Mouse (Mus musculus) stomach, postnatal 0 days (tissue): Measurements from ENCODE around the gene Pcyt1a. TPM values are rescaled to one million over a fixed set of nuclear protein-coding genes. Genes with fewer than 3 reads are reported as not detected.

Experiments
- ATAC-seq: fragments of 200-750 bp; cut with Nextera tagmentation; 2 replicates; pipeline ENCODE4 v1.8.0; 2017; ENCODE audit not compliant: low FRiP score, low TSS enrichment
- DNase-seq: peaks from one replicate; pipeline ENCODE4 v3.0.0-alpha.2; 2016; ENCODE audit warnings: low spot score
- H3K27ac ChIP-seq: fragments of 300-500 bp; sonication (generic); replicated peaks from 2 replicates; pipeline ENCODE4 v1.5.1; 2014; ENCODE audit warnings: mild to moderate bottlenecking, control low read depth
- H3K27me3 ChIP-seq: fragments of 300-500 bp; sonication (generic); 2 replicates; pipeline ENCODE4 v1.6.1; 2014; ENCODE audit warnings: low read length; ENCODE audit not compliant: control insufficient read depth, insufficient read depth
- H3K36me3 ChIP-seq: fragments of 300-500 bp; sonication (generic); 2 replicates; pipeline ENCODE4 v1.6.1; 2014; ENCODE audit warnings: low read length, mixed read lengths; ENCODE audit not compliant: control insufficient read depth, insufficient read depth
- H3K4me1 ChIP-seq: fragments of 300-500 bp; sonication (generic); replicated peaks from 2 replicates; pipeline ENCODE4 v1.6.1; 2014; ENCODE audit warnings: antibody characterized with exemption; ENCODE audit not compliant: control insufficient read depth, insufficient read depth
- H3K4me2 ChIP-seq: fragments of 300-500 bp; sonication (generic); replicated peaks from 2 replicates; pipeline ENCODE4 v1.6.1; 2014; ENCODE audit warnings: low read depth, mild to moderate bottlenecking, control low read depth, moderate library complexity
- H3K4me3 ChIP-seq: fragments of 300-500 bp; sonication (generic); 2 replicates; pipeline ENCODE4 v1.5.1; 2014; ENCODE audit warnings: low read depth, low read length, control low read depth
- H3K9ac ChIP-seq: fragments of 300-500 bp; sonication (generic); 2 replicates; pipeline ENCODE4 v1.6.1; 2014; ENCODE audit warnings: mild to moderate bottlenecking, low read length, control low read depth, mixed read lengths
- H3K9me3 ChIP-seq: fragments of 300-500 bp; sonication (generic); 2 replicates; pipeline ENCODE4 v1.6.1; 2016; ENCODE audit warnings: low read length; ENCODE audit not compliant: control insufficient read depth
- CTCF ChIP-seq: IDR thresholded peaks from 2 replicates; pipeline ENCODE4 v1.5.1; 2016; ENCODE audit warnings: antibody characterized with exemption, low read depth, mild to moderate bottlenecking, moderate library complexity
- EP300 ChIP-seq: optimal IDR thresholded peaks from 2 replicates; pipeline ENCODE3; 2016; ENCODE audit warnings: antibody characterized with exemption
- WGBS: fragments of 180-500 bp; shearing (Covaris S2); extraction: QIAGEN DNeasy Blood & Tissue Kit; methylation state at CpG from one replicate; pipeline ENCODE4 v1.1.7; 2014; 5-methylcytosine and 5-hydroxymethylcytosine counted together
- polyA plus RNA-seq: library from polyadenylated mRNA; unstranded; fragments of >200 nt; fragmentation: Nextera tagmentation; extraction: Ambion mirVana; gene quantifications from 2 replicates; pipeline ENCODE4 v1.2.1, GENCODE M21; 2015

The Pcyt1a gene
- polyA plus RNA-seq, 1 experiment from 2014 or later, result 38.6 TPM

DNA sequence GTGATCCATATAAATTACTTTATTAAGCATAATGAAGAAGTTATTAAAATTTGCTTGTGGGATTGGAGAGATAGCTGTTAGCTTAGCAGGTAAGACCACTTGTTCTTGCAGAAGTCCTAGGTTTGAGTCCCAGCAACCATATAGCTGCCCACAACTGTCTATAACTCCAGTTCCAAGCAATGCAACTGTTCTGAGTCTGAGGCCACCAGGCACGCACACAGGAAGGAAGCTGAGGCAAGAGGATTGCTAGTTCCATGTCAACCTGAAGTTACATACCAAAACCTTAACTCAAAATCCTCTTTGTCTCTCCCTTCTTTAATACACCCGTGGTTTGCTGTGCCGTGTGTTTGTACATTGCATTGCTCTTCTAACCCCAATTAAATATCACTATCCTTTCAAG, 39.8 kb upstream of the Pcyt1a start:
- no peak overlapping the region for H3K27ac ChIP-seq
- H3K36me3 ChIP-seq, result peaks cover 6% of the 10 kb centered on the region; the same call in 1 of the 2 replicates
- TF ChIP-seq CTCF (no peak), EP300 (no peak)
- 83% methylated on average over 3 of the region's 3 CpGs for WGBS
- H3K9me3 ChIP-seq, result no peaks in the 10 kb centered on the region
- H3K27me3 ChIP-seq, result no peaks in the 10 kb centered on the region
- no peak overlapping the region for H3K9ac ChIP-seq
- no peak overlapping the region for H3K4me3 ChIP-seq
- no peak for ATAC-seq
- DNase-seq, result no peak
- no peaks in the 10 kb centered on the region for H3K4me1 ChIP-seq
- H3K4me2 ChIP-seq, result no peak overlapping the region

GRCm38 (mm10) chr16:32395679-32396540, 34.8 kb upstream of the Pcyt1a start:
- no peaks in the 10 kb centered on the region for H3K4me1 ChIP-seq
- no peak overlapping the region for H3K4me2 ChIP-seq
- WGBS, result 60% methylated on average over 6 of the region's 6 CpGs
- no peaks in the 10 kb centered on the region for H3K9me3 ChIP-seq
- H3K27me3 ChIP-seq, result no peaks in the 10 kb centered on the region
- DNase-seq (no peak), ATAC-seq (no peak)
- TF ChIP-seq CTCF (no peak), EP300 (no peak)
- no peak overlapping the region for H3K9ac ChIP-seq
- peaks cover 4% of the 10 kb centered on the region; the same call in 1 of the 2 replicates for H3K36me3 ChIP-seq
- H3K27ac ChIP-seq, result no peak overlapping the region
- no peak overlapping the region for H3K4me3 ChIP-seq

- no peak overlapping the region for H3K9ac ChIP-seq
- DNase-seq, result no peak
- no peak for TF ChIP-seq CTCF
- 46% methylated on average over 3 of the region's 3 CpGs for WGBS
- no peaks in the 10 kb centered on the region for H3K27me3 ChIP-seq
- no peak overlapping the region for H3K27ac ChIP-seq
- no peak for ATAC-seq
- H3K4me1 ChIP-seq, result no peaks in the 10 kb centered on the region
- no peaks in the 10 kb centered on the region for H3K9me3 ChIP-seq
- H3K36me3 ChIP-seq, result peaks cover 4% of the 10 kb centered on the region; the same call in 1 of the 2 replicates
- no peak overlapping the region for H3K4me2 ChIP-seq
- H3K4me3 ChIP-seq, result no peak overlapping the region
These were observed 34.2 kb upstream of the Pcyt1a start for GRCm38 (mm10) chr16:32396541-32396835.

GRCm38 (mm10) chr16:32398206-32398605, 32.5 kb upstream of the Pcyt1a start:
- no peak overlapping the region for H3K27ac ChIP-seq
- H3K36me3 ChIP-seq, result no peaks in the 10 kb centered on the region
- no peak for TF ChIP-seq CTCF
- no peak for TF ChIP-seq EP300
- H3K9ac ChIP-seq, result no peak overlapping the region
- H3K4me1 ChIP-seq, result no peaks in the 10 kb centered on the region
- no peak for DNase-seq
- H3K4me2 ChIP-seq, result no peak overlapping the region
- no peak overlapping the region for H3K4me3 ChIP-seq
- 58% methylated on average over 3 of the region's 3 CpGs for WGBS
- ATAC-seq, result no peak
- no peaks in the 10 kb centered on the region for H3K9me3 ChIP-seq
- no peaks in the 10 kb centered on the region for H3K27me3 ChIP-seq

GRCm38 (mm10) chr16:32400267-32400666, 30.5 kb upstream of the Pcyt1a start, which contains the start of gene Tm4sf19:
TSS of gene Tm4sf19 (plus strand) at chr16:32400506.
- DNase-seq (no peak), ATAC-seq (no peak)
- 70% methylated on average over 7 of the region's 7 CpGs for WGBS
- Histone ChIP-seq H3K4me1 (no peaks in the 10 kb centered on the region), H3K4me2 (no peak within 1 kb of the TSS), H3K9ac (no peak within 1 kb of the TSS), H3K27ac (no peak within 1 kb of the TSS), H3K27me3 (no peaks in the 10 kb centered on the region), H3K4me3 (no peak within 1 kb of the TSS), H3K9me3 (no peaks in the 10 kb centered on the region), H3K36me3 (no peaks in the 10 kb centered on the region)
- TF ChIP-seq EP300, result no peak
- no peak for TF ChIP-seq CTCF

DNA sequence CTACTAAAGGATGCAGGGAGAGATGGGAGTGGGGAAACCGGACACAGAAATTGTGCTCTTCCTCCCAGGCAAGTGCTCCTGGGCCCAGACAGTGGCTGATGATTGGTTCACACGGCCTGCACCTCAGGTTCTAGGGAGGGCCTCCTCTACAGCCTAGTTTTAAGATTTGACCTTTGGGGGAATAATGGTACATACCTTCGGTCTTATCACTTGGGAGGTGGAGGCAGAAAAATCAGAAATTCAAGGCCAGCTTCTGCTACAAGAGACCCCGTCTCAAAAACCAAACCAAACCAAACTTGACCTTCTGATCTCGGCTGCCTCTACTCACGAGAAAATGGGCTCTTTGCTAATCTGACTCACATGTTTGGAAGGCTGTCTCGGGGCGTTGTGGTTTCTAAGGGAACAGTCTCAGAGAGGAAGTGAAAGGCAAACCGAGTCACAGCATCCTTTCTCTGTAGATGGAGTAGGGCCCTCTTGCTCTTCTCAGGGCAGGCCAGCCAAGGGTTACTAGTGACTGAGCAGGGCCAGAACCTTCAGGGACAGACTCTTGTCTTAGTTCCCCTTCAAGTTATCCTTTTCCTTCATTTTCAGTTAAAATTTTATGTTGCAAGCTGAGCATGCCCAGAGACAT, 29.3 kb upstream of the Pcyt1a start:
- no peaks in the 10 kb centered on the region for H3K36me3 ChIP-seq
- H3K9me3 ChIP-seq, result no peaks in the 10 kb centered on the region
- no peak overlapping the region for H3K9ac ChIP-seq
- H3K4me2 ChIP-seq, result no peak overlapping the region
- H3K27ac ChIP-seq, result no peak overlapping the region
- no peak overlapping the region for H3K4me3 ChIP-seq
- 69% methylated on average over 9 of the region's 9 CpGs for WGBS
- DNase-seq (no peak), ATAC-seq (no peak)
- TF ChIP-seq EP300, result no peak
- TF ChIP-seq CTCF, result no peak
- H3K27me3 ChIP-seq, result no peaks in the 10 kb centered on the region
- no peaks in the 10 kb centered on the region for H3K4me1 ChIP-seq
